Mouse (Mus musculus): ENCODE data around the gene Pemt. TPM values are rescaled to one million over a fixed set of nuclear protein-coding genes. Genes with fewer than 3 reads are reported as not detected.

The Pemt gene
- polyA plus RNA-seq, 1 experiment from 2014 or later: 7.7 TPM

DNA sequence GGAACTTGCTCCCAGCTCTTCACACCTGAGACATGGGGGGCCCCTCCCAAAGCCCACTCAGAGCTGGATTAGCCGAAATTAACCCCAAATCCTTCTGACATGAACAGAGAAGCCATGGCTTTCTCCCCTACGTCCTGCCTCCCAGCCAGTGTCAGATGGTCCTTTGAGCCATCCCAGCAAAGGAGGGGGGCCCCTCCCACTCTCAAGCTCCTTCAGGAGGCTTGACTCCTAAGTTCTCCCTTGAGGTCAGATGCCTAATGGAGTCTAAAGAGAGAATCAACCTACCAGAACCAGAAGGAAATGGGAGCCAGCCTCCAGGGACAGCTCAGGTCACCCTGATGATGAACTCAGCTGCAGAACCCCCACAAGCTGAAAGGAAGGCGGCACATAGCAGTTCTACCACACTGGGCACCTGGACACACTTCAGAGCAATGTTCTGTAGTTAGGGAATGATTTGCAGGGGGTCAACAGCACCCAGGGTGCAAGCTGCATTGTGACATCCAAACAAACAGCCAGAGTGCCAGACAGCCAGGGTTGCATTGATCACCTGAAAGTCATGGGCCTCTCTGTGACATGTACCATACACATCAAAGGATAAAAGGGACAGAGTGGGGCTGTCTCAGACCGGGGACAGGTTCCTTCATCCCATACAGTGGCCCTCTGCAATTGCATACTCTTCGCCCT lies 9.6 kb downstream of the Pemt start:
- DNase-seq (ENCODE audit: low spot score) (no peak), ATAC-seq (ENCODE audit: low FRiP score) (no peak)
- Histone ChIP-seq H3K27me3 (ENCODE audit: control insufficient read depth, insufficient read depth, low read length) (no peaks in the 10 kb centered on the region), H3K4me3 (replicated peaks; ENCODE audit: low read length) (no peak overlapping the region), H3K4me1 (replicated peaks; ENCODE audit: control insufficient read depth, insufficient read depth, low read length) (no peaks in the 10 kb centered on the region), H3K4me2 (replicated peaks) (no peak overlapping the region), H3K36me3 (replicated peaks; ENCODE audit: control insufficient read depth, insufficient read depth) (no peaks in the 10 kb centered on the region), H3K9me3 (ENCODE audit: control insufficient read depth, low read length) (no peaks in the 10 kb centered on the region), H3K27ac (no peak overlapping the region), H3K9ac (no peak overlapping the region)
- 68% methylated on average over 5 of the region's 5 CpGs for WGBS

DNA sequence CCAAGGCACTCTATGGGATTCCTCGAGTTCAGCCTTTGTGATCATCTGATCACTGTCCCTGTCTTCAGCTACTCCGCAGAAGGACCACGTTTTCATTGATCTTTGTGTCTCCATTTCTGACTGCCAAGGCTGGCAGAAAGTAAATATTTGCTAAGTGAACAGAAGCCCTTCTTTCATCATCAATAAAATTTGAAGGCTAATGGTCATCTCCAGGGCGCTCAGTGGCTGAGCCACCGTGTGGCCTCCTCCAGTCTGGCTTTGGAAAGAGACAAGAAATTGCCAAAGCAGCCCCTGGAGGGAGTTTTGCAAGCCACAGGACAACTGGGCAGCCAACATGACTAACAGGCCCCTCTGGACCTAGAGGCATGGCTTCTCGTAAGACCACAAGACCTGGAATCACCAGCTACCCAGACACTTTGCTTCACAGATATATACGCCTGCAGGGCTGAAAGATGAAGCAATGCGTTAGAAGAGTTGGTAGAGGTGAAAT lies 11.3 kb downstream of the Pemt start:
- Histone ChIP-seq H3K27ac (no peak overlapping the region), H3K4me2 (replicated peaks) (no peak overlapping the region), H3K9me3 (ENCODE audit: control insufficient read depth, low read length) (no peaks in the 10 kb centered on the region), H3K4me1 (replicated peaks; ENCODE audit: control insufficient read depth, insufficient read depth, low read length) (no peaks in the 10 kb centered on the region), H3K36me3 (replicated peaks; ENCODE audit: control insufficient read depth, insufficient read depth) (no peaks in the 10 kb centered on the region), H3K4me3 (replicated peaks; ENCODE audit: low read length) (no peak overlapping the region), H3K9ac (no peak overlapping the region), H3K27me3 (ENCODE audit: control insufficient read depth, insufficient read depth, low read length) (no peaks in the 10 kb centered on the region)
- ATAC-seq (ENCODE audit: low FRiP score): no peak
- no peak for DNase-seq (ENCODE audit: low spot score)
- WGBS: 88% methylated on average over 8 of the region's 8 CpGs

DNA sequence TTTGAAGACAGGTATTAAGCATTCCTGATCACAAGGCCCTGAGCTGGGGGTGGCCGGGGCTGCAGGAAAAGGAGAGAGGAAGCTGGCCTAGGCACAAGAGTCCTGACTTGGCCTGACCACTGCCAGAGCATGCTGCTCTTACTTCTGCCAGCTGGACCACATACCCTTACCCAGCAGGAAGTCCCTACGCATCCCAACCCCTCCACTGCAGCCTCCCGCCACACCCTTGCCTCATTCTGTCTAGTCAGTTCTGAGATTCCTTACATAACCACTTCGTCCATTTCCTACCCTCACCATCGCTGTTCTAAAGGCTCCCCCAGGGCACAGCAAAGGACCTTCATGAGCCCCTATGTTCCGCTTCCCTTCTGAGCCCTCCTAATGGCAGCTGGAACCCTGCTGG lies 12.0 kb downstream of the Pemt start:
- WGBS: 78% methylated on average over 5 of the region's 6 CpGs
- Histone ChIP-seq H3K4me1 (replicated peaks; ENCODE audit: control insufficient read depth, insufficient read depth, low read length) (no peaks in the 10 kb centered on the region), H3K27me3 (ENCODE audit: control insufficient read depth, insufficient read depth, low read length) (no peaks in the 10 kb centered on the region), H3K27ac (no peak overlapping the region), H3K36me3 (replicated peaks; ENCODE audit: control insufficient read depth, insufficient read depth) (no peaks in the 10 kb centered on the region), H3K4me3 (replicated peaks; ENCODE audit: low read length) (no peak overlapping the region), H3K9me3 (ENCODE audit: control insufficient read depth, low read length) (no peaks in the 10 kb centered on the region), H3K4me2 (replicated peaks) (no peak overlapping the region), H3K9ac (no peak overlapping the region)
- ATAC-seq (ENCODE audit: low FRiP score) (no peak), DNase-seq (ENCODE audit: low spot score) (no peak)

DNA sequence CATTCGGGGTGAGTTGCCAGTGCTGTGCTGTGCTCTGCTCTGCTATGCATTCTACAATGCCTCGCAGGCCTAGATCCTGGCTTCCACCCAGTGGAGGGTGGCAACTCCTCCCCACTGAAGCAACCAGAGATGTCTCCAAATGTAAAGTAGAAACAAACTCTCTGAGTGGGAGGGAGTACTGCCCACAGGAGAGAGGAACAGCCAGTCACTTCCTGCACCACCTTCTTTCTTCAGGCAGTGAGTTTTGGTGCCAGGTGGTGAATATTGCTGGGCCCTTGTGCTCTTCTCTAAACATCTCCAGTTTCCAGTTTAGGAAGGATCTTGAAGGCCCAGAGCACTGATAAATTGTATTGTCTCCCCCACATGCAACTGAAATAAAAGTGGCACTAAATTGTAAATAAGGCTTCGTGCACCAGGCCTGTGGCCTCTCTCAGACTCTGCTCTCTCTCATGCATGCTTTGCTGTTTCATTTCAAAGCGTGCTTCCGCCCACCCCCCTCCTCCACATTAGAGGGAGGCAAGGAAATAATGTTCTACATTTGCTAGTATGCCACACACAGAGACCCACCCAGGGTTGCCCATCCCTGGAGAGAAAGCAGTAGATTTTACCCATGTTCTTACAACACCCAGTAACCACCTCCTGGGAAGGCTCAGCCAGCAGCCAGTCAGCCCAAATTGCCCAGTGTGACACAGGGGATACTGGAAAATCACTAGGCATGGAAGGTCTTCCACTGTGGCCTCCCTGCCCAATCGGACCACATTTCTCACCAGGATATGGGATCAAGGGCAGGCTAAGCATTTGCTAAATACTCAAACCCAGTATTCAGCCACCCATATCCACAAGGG lies 13.5 kb downstream of the Pemt start:
- Histone ChIP-seq H3K9ac (no peak overlapping the region), H3K4me1 (replicated peaks; ENCODE audit: control insufficient read depth, insufficient read depth, low read length) (no peaks in the 10 kb centered on the region), H3K27ac (no peak overlapping the region), H3K4me3 (replicated peaks; ENCODE audit: low read length) (no peak overlapping the region), H3K27me3 (ENCODE audit: control insufficient read depth, insufficient read depth, low read length) (no peaks in the 10 kb centered on the region), H3K36me3 (replicated peaks; ENCODE audit: control insufficient read depth, insufficient read depth) (no peaks in the 10 kb centered on the region), H3K9me3 (ENCODE audit: control insufficient read depth, low read length) (no peaks in the 10 kb centered on the region), H3K4me2 (replicated peaks) (no peak overlapping the region)
- no peak for DNase-seq (ENCODE audit: low spot score)
- WGBS: 85% methylated on average over 6 of the region's 6 CpGs
- ATAC-seq (ENCODE audit: low FRiP score): no peak

DNA sequence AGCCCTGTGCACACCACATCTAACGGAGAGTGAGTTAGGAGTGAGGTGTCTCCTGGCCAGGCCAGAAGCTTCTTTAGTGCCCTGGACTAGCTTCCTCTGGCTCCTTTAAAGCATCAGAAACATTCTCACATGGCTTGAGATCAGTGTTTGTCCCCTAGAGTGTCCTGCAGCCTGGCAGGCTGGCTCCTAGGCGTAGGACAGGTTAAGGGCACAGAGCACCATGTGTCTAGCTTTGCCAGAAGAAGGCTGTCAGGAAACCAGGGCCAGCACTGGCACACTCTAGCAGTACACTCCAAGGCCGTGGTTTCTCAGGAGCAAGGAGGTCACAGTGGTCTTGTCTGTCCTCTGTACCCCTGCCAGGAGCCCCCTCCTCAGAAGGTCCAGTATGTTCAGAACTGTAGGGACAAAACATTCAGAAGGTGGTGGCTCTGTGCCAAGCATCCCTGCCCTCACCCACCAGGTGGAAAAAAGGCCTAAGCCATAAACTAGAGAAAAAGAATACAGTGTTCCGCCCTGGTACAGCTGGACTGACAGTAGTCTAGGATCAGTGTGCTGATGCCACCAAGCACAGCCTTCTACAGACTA lies 15.4 kb downstream of the Pemt start:
- Histone ChIP-seq H3K9ac (no peak overlapping the region), H3K4me1 (replicated peaks; ENCODE audit: control insufficient read depth, insufficient read depth, low read length) (no peaks in the 10 kb centered on the region), H3K4me3 (replicated peaks; ENCODE audit: low read length) (no peak overlapping the region), H3K36me3 (replicated peaks; ENCODE audit: control insufficient read depth, insufficient read depth) (no peaks in the 10 kb centered on the region), H3K4me2 (replicated peaks) (no peak overlapping the region), H3K27me3 (ENCODE audit: control insufficient read depth, insufficient read depth, low read length) (no peaks in the 10 kb centered on the region), H3K9me3 (ENCODE audit: control insufficient read depth, low read length) (no peaks in the 10 kb centered on the region), H3K27ac (no peak overlapping the region)
- ATAC-seq (ENCODE audit: low FRiP score) (no peak), DNase-seq (ENCODE audit: low spot score) (no peak)
- 89% methylated on average over 4 of the region's 4 CpGs for WGBS

DNA sequence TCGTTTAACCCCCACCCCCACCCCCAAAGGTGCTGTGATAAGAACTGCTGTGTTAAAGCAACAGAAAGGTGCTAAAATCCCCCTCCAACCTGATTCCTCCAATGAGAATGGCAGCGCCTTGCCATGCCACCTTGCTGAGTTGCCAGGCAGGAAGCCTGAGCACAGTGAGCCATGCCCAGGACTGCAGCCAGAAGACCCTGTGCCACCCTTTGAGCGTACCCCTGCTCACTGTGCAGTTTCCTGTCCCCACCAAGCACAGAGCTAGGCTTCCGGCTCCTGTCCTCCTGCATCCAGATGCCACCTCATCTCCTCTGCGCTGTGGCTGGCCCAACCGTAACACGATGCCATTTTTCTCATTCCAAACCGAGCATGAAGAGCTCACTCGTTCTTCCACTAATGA lies 16.3 kb downstream of the Pemt start:
- H3K4me2 ChIP-seq (replicated peaks): no peak overlapping the region
- no peaks in the 10 kb centered on the region for H3K4me1 ChIP-seq (replicated peaks; ENCODE audit: control insufficient read depth, insufficient read depth, low read length)
- H3K36me3 ChIP-seq (replicated peaks; ENCODE audit: control insufficient read depth, insufficient read depth): no peaks in the 10 kb centered on the region
- H3K27ac ChIP-seq: no peak overlapping the region
- H3K9me3 ChIP-seq (ENCODE audit: control insufficient read depth, low read length): no peaks in the 10 kb centered on the region
- H3K27me3 ChIP-seq (ENCODE audit: control insufficient read depth, insufficient read depth, low read length): no peaks in the 10 kb centered on the region
- no peak for ATAC-seq (ENCODE audit: low FRiP score)
- H3K9ac ChIP-seq: no peak overlapping the region
- no peak for DNase-seq (ENCODE audit: low spot score)
- no peak overlapping the region for H3K4me3 ChIP-seq (replicated peaks; ENCODE audit: low read length)
- 73% methylated on average over 9 of the region's 9 CpGs for WGBS

DNA sequence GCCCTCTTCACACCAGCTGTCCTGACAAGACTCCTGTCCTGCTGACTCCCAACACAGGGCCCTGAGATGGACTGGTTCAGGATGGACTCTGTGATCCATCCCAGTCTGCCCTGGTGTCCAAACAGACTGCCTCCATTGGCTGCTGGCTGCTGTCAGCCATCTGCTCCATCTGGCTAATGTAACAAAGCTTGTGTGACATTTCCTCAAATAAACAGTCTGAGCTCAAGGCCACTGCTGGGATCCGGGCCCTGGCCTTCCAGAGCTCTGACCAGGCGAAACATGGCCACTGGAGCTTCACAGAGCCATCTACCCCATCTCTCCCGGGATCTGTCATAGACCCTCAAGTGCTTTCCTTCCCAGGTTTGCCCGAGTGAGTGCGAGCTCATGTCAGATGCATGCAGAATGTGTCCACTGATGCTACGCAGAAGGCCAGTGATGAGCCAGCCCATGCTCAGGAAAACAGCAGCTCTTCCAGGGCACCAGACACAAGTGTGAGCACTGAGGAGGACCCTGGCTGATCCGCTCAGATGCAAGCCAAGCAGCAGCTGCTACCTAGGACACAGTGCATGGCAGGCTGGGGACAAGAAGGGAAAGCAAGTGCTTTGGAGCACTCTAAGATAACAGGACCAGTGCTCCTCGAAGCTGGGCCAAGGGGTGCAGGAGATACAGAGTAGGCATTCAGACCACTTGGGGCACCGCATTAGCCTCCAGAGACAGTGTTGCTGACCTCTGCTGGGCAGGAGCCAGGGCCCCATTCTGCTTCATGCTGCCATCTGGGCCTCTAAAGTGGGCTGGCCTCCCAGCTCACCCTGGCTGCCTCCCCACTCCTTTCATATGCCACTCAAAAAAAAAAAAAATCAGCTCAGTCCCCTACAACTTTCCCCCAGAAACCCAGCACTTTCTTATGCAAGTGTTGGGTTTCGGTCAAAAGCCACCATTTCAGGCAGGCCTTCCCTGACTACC lies 18.1 kb downstream of the Pemt start:
- Histone ChIP-seq H3K4me2 (replicated peaks) (no peak overlapping the region), H3K9me3 (ENCODE audit: control insufficient read depth, low read length) (no peaks in the 10 kb centered on the region), H3K4me1 (replicated peaks; ENCODE audit: control insufficient read depth, insufficient read depth, low read length) (no peaks in the 10 kb centered on the region), H3K4me3 (replicated peaks; ENCODE audit: low read length) (no peak overlapping the region), H3K27me3 (ENCODE audit: control insufficient read depth, insufficient read depth, low read length) (no peaks in the 10 kb centered on the region), H3K27ac (0 out of 2 replicates have a peak overlapping the region, but pooled peaks have one; percentile 4), H3K9ac (no peak overlapping the region), H3K36me3 (replicated peaks; ENCODE audit: control insufficient read depth, insufficient read depth) (no peaks in the 10 kb centered on the region)
- ATAC-seq (ENCODE audit: low FRiP score): no peak
- 71% methylated on average over 10 of the region's 10 CpGs for WGBS
- DNase-seq (ENCODE audit: low spot score): no peak

DNA sequence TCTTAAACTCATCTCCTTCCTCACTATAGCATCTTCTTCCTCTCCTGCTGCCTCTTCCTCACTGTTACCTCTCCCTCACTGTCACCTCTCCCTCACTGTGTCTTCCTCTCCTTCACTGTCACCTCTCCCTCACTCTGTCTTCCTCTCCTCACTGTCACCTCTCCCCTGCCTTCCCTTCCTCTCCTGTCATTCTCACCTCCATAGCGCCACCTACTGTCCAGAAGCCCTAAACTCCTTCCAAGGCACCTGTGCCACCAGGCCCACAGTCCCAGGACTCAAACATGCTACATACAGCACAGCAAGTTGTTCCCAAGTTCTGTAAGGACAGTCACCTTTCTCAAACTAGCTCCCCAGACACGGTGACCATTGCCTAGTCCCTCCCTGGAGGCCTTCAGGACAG lies 19.0 kb downstream of the Pemt start:
- Histone ChIP-seq H3K27me3 (ENCODE audit: control insufficient read depth, insufficient read depth, low read length) (no peaks in the 10 kb centered on the region), H3K4me1 (replicated peaks; ENCODE audit: control insufficient read depth, insufficient read depth, low read length) (no peaks in the 10 kb centered on the region), H3K4me3 (replicated peaks; ENCODE audit: low read length) (no peak overlapping the region), H3K36me3 (replicated peaks; ENCODE audit: control insufficient read depth, insufficient read depth) (no peaks in the 10 kb centered on the region), H3K4me2 (replicated peaks) (no peak overlapping the region), H3K9ac (no peak overlapping the region), H3K27ac (no peak overlapping the region), H3K9me3 (ENCODE audit: control insufficient read depth, low read length) (no peaks in the 10 kb centered on the region)
- WGBS: 6% methylated on average over 2 of the region's 2 CpGs
- DNase-seq (ENCODE audit: low spot score) (peak; percentile 78), ATAC-seq (ENCODE audit: low FRiP score) (no peak; the same call in 1 of the 2 replicates)
